Mouse (Mus musculus) macrophage (primary cell): Measurements from ENCODE around the gene Galk2. TPM values are rescaled to one million over a fixed set of nuclear protein-coding genes. Genes with fewer than 3 reads are reported as not detected.

Experiments used
- H3K27ac ChIP-seq: fragments of 350-480 bp; formaldehyde crosslinking; 2 replicates; pipeline ENCODE4 v1.9.0; 2021
- H3K36me3 ChIP-seq: fragments of 350-480 bp; formaldehyde crosslinking; 2 replicates; pipeline ENCODE4 v1.9.0; 2021; ENCODE audit errors: inconsistent target
- H3K4me3 ChIP-seq: fragments of 350-480 bp; formaldehyde crosslinking; 2 replicates; pipeline ENCODE4 v1.9.0; 2021; ENCODE audit errors: inconsistent target
- H3K79me2 ChIP-seq: fragments of 350-480 bp; formaldehyde crosslinking; 2 replicates; pipeline ENCODE4 v1.9.0; 2021; ENCODE audit errors: inconsistent target
- WGBS: methylation state at CpG from one replicate; pipeline ENCODE4 v1.1.7; 2026; ENCODE audit warnings: inconsistent platforms; ENCODE audit not compliant: missing documents; 5-methylcytosine and 5-hydroxymethylcytosine counted together
- polyA plus RNA-seq: library from polyadenylated mRNA; stranded (reverse); fragments of 250-400 nt; gene quantifications from 3 replicates; pipeline ENCODE4 v1.2.4, GENCODE M21; 2018; ENCODE audit warnings: inconsistent platforms

Gene Galk2
- polyA plus RNA-seq, 1 experiment from 2014 or later, result 64.7 TPM

DNA sequence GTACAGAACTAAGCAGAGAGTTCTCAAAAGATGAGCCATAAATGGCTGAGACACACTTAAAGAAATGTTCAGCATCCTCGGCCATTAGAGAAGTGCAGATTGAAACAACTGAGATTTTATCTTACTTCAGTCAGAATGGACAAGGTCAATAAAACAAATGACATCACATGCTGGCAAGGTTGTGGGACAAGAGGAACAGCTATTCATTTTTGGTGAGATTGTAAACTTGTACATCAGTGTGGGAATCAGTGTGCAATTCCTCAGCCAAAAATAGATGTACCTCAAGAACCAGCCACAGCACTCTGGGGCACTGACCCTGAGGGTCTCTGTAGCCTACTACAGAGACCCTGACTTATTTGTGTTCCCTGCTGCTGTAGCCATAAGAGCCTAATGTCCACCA is 84.4 kb downstream of the Galk2 start:
- Histone ChIP-seq H3K27ac (no peak overlapping the region), H3K36me3 (peaks cover 38% of the 10 kb centered on the region), H3K79me2 (no peaks in the 10 kb centered on the region), H3K4me3 (no peak overlapping the region)
- 100% methylated on average over 1 of the region's 1 CpGs for WGBS

DNA sequence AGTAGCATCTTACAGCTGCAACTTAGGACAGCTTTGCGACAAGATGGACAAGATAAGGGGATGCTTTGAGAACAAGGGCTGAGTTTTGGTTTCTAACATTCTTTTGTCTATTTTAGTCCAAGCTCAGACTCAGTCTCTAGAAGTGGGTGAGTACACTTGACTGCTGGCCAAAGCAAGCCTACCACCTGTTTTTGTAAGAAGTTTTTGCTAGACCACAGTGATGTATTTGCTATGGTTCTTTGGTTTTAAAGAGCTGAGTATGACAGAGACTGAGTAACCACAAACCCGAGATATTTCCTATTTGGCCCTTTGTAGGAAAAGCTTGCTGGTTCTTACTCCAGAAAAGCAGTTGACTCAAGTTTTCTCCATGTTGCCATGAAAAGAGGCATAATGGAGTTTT is 89.3 kb downstream of the Galk2 start:
- H3K36me3 ChIP-seq, result peaks cover 52% of the 10 kb centered on the region
- H3K4me3 ChIP-seq, result no peak overlapping the region
- WGBS, result 69% methylated on average over 2 of the region's 2 CpGs
- H3K79me2 ChIP-seq, result no peaks in the 10 kb centered on the region
- no peak overlapping the region for H3K27ac ChIP-seq

DNA sequence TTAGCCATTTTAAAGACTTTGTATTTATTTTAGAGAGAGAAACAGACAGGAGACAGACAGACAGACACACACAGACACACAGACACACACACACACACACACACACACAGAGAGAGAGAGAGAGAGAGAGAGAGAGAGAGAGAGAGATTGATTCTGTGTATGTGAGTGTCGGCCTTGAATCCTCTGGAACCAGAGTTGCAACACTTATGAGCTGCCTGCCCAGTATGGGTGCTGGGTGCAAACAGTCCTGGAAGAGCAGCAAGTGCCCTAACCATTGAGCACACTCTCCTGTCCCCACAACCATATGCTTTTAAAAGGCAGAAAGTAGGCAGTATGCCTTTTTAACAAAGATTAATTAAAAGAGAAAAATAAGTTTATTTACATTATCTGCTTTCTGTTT is 109.9 kb downstream of the Galk2 start:
- Histone ChIP-seq H3K36me3 (peaks cover 42% of the 10 kb centered on the region; the same call in 1 of the 2 replicates), H3K27ac (no peak overlapping the region), H3K4me3 (no peak overlapping the region), H3K79me2 (no peaks in the 10 kb centered on the region)
- WGBS, result no CpG with 5 or more reads among the region's 1 CpGs

GRCm38 (mm10) chr2:125973207-125973606 is 114.3 kb downstream of the Galk2 start:
- 95% methylated on average over 6 of the region's 6 CpGs for WGBS
- H3K79me2 ChIP-seq, result no peaks in the 10 kb centered on the region
- H3K4me3 ChIP-seq, result no peak overlapping the region
- H3K36me3 ChIP-seq, result peaks cover 55% of the 10 kb centered on the region; the same call in 1 of the 2 replicates
- H3K27ac ChIP-seq, result no peak overlapping the region

DNA sequence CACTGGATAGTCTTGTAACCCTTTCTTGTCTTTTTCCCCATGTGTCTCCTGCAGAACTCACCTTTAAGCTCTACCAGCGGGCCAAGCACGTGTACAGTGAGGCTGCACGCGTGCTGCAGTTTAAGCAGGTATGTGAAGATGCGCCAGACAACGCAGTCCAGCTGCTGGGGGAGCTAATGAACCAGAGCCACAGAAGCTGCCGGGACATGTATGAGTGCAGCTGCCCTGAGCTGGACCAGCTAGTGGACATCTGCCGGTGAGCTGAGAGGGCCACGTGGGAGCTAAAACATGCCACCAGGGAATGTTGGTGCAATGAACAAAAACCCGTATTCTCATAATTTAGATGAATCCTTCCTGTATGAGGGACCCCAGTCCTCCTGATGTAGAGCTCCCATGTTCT is 116.3 kb downstream of the Galk2 start:
- Histone ChIP-seq H3K27ac (no peak overlapping the region), H3K4me3 (no peak overlapping the region), H3K79me2 (no peaks in the 10 kb centered on the region), H3K36me3 (peaks cover 43% of the 10 kb centered on the region)
- WGBS, result 98% methylated on average over 10 of the region's 10 CpGs

DNA sequence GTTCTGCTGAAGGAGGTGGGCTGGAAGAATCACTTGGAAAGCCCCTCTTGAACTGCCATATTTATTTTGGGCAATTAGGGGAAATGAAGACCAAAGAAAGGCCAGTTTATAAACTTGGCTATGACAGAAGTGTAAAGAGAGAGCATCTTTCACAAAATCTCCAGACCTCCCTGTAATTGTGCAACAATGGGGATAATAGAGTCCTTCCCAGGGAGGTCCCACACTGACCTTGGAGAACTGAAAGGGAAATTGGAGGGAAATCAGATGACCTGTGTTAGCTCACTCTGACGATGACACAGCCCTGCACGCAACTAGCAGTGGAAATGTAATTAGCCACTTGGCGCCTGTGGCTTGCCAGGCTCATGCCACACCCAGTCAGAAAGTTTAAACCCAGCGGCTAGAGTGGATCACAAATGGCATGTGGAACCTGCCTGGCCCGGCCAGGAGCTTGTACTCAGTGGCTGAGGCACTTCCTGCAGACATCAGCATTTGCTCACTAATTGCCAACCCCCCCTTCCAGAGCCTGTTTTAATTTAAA is 117.0 kb downstream of the Galk2 start:
- Histone ChIP-seq H3K4me3 (no peak overlapping the region), H3K79me2 (no peaks in the 10 kb centered on the region), H3K27ac (no peak overlapping the region), H3K36me3 (peaks cover 43% of the 10 kb centered on the region)
- WGBS, result 83% methylated on average over 5 of the region's 5 CpGs

GRCm38 (mm10) chr2:126002291-126002690 is 143.4 kb downstream of the Galk2 start:
- Histone ChIP-seq H3K27ac (no peak overlapping the region), H3K36me3 (no peaks in the 10 kb centered on the region), H3K79me2 (no peaks in the 10 kb centered on the region), H3K4me3 (no peak overlapping the region)
- WGBS, result 85% methylated on average over 5 of the region's 5 CpGs

DNA sequence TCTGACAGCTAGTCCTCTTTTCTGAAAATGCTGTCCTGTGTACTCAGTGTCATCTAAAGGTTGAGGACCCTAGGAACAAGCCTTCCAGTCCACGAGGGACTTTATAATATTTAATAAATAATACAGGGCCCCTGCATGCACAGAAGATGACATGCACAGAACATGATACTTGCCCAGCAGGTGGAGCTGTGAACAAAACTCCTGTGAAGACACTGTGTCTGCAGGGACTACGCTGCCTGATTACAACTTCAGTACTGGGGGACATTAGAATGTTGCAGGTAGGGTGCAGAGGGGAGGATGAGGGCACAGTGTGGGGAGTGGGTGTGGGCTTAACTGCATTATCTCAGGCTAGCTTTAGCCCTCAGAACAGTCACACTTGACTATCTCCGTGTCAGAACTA is 147.2 kb downstream of the Galk2 start:
- Histone ChIP-seq H3K36me3 (no peaks in the 10 kb centered on the region), H3K79me2 (no peaks in the 10 kb centered on the region), H3K27ac (no peak overlapping the region), H3K4me3 (no peak overlapping the region)
- 44% methylated on average over 3 of the region's 3 CpGs for WGBS

DNA sequence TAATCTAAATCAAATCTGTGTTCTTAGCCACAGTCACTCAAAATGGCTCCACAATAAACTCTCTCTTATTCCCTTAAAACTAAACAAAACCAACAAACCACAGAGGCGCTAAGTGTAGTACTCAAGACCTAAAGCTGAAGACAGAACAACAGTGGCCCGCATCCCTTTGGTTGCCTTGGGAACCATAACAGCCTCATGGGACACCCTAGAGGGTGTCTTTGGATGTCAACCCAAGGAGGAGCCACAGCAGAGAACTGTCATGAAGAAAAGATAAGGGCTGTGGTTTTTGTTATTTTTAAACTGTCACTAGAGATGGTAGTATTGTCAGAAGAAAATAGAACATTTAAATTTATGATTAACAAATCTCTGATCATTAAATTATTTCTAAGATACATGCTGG is 147.8 kb downstream of the Galk2 start:
- 100% methylated on average over 2 of the region's 2 CpGs for WGBS
- Histone ChIP-seq H3K79me2 (no peaks in the 10 kb centered on the region), H3K27ac (no peak overlapping the region), H3K4me3 (no peak overlapping the region), H3K36me3 (no peaks in the 10 kb centered on the region)

GRCm38 (mm10) chr2:126014989-126015710 is 156.2 kb downstream of the Galk2 start:
- Histone ChIP-seq H3K27ac (no peak overlapping the region), H3K79me2 (no peaks in the 10 kb centered on the region), H3K4me3 (no peak overlapping the region), H3K36me3 (no peaks in the 10 kb centered on the region)
- WGBS, result 56% methylated on average over 12 of the region's 12 CpGs

DNA sequence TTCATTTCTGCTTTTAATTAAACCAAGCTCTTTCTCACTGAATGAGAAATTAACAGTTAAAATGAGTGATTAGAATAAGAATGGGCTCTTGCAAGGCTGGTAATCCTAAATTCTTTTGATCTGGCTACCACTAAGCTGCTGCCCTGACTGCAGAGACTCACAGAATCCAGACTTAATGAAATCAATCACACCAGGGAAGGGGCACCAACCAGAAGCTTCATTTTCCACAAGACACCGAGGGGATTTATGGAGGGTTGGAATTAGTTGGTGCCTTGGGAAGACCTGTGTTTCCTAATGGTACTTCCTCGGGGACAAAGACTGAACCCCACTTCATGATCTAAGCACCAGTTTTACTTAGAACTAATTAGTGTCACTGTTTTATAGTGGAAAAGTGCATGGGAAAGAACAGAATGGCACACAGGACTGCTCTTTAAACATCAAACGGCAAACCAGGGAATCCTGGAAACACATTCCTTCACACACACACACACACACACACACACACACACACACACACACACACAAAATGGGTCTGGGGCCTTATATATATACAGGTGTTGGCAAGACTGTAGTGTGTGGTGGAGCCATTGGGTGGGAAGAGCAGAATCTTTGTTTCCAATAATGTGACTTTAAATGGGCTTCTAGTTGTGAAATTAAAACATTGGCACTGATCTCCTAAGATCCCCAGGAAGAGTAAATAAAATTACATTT is 157.0 kb downstream of the Galk2 start:
- Histone ChIP-seq H3K36me3 (no peaks in the 10 kb centered on the region), H3K4me3 (no peak overlapping the region), H3K27ac (no peak overlapping the region), H3K79me2 (no peaks in the 10 kb centered on the region)
- WGBS, result 90% methylated on average over 3 of the region's 3 CpGs

DNA sequence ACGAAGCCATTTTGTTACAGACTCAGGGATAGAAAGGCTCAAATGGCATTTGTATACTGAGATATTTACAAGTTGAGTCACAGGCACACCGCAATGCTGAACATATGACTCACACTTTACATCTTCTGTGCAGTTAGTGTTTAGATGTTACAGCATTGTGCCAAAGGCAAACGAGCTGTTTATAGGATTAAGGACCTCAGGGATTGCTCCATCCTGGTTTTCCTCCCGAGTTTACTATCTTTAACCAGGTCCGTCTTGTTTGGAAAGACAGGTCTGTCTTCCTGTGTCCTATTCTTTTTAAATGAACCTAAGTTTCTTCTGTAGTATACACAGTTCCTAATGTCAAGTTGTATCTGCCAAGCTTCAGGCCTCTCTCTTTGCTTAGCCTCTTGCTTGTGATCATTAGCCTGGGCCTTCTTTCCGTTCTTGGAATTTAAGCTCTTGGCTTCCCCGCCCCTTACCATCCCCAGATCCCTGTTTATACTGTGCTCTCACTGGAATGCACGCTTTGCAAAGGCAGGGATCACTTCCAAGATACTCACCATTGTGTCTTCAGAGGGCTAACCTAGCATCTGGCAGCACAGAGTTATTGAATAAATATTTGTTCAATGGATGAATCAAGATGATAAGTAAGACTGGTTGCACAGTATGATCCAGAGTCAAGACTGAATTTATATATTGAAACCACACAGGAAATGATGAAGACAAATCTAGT is 172.4 kb downstream of the Galk2 start:
- 84% methylated on average over 8 of the region's 8 CpGs for WGBS
- H3K4me3 ChIP-seq, result no peak overlapping the region
- H3K27ac ChIP-seq, result no peak overlapping the region
- H3K36me3 ChIP-seq, result no peaks in the 10 kb centered on the region
- H3K79me2 ChIP-seq, result no peaks in the 10 kb centered on the region

GRCm38 (mm10) chr2:126033114-126033972 is 174.4 kb downstream of the Galk2 start:
- 86% methylated on average over 8 of the region's 8 CpGs for WGBS
- H3K27ac ChIP-seq, result no peak overlapping the region
- no peaks in the 10 kb centered on the region for H3K79me2 ChIP-seq
- H3K36me3 ChIP-seq, result no peaks in the 10 kb centered on the region
- no peak overlapping the region for H3K4me3 ChIP-seq
